Mouse (Mus musculus) MEL (cell line): Measurements from ENCODE around the gene Smu1. TPM values are rescaled to one million over a fixed set of nuclear protein-coding genes. Genes with fewer than 3 reads are reported as not detected.

Experiments used
- DNase-seq: peaks from one replicate; pipeline ENCODE4 v3.0.0; 2011; ENCODE audit warnings: low read depth, low spot score
- H3K27ac ChIP-seq: 2 replicates; pipeline ENCODE4 v1.5.1; 2012; ENCODE audit warnings: low read depth, mild to moderate bottlenecking, control low read depth, low read length, moderate library complexity; ENCODE audit not compliant: control insufficient read depth
- H3K27me3 ChIP-seq, 2 experiments: fragments of 150-350 bp in 1 of 2; sonication (generic) in 1 of 2; 2 replicates each; pipeline ENCODE4 v1.6.1; 2012; ENCODE audit warnings: low read length in 2 of 2, mild to moderate bottlenecking in 2 of 2, improper control_type of control experiment in 1 of 2, moderate library complexity in 1 of 2; ENCODE audit not compliant: insufficient read depth in 2 of 2, control insufficient read depth in 1 of 2
- H3K36me3 ChIP-seq, 2 experiments: 2 replicates each; pipeline ENCODE4 v1.6.1; 2012 to 2014; ENCODE audit warnings: low read length in 2 of 2, improper control_type of control experiment in 1 of 2, inconsistent platforms in 1 of 2, mild to moderate bottlenecking in 1 of 2; ENCODE audit not compliant: insufficient read depth in 2 of 2, control insufficient read depth in 1 of 2
- H3K4me1 ChIP-seq, 2 experiments: fragments of 150-350 bp in 1 of 2; sonication (generic) in 1 of 2; 2 replicates each; pipeline ENCODE4 v1.6.1; 2012; ENCODE audit warnings: low read length in 2 of 2, improper control_type of control experiment in 1 of 2, mild to moderate bottlenecking in 1 of 2; ENCODE audit not compliant: insufficient read depth in 2 of 2, control insufficient read depth in 1 of 2
- H3K4me3 ChIP-seq, 2 experiments: fragments of 150-350 bp in 1 of 2; sonication (generic) in 1 of 2; 2 replicates each; pipeline ENCODE4 v1.5.1; 2012; ENCODE audit warnings: low read depth in 2 of 2, low read length in 2 of 2, mild to moderate bottlenecking in 2 of 2, moderate library complexity in 2 of 2, control low read depth in 1 of 2, improper control_type of control experiment in 1 of 2; ENCODE audit not compliant: control insufficient read depth in 1 of 2, insufficient read depth in 1 of 2
- H3K79me2 ChIP-seq: 2 replicates; pipeline ENCODE4 v1.6.1; 2012; ENCODE audit warnings: mild to moderate bottlenecking, low read length, moderate library complexity; ENCODE audit not compliant: control insufficient read depth, poor library complexity, insufficient read depth
- H3K9ac ChIP-seq: 2 replicates; pipeline ENCODE4 v1.6.1; 2012; ENCODE audit warnings: low read depth, mild to moderate bottlenecking, control low read depth, low read length, moderate library complexity; ENCODE audit not compliant: control insufficient read depth, poor library complexity, severe bottlenecking
- H3K9me3 ChIP-seq: fragments of 150-350 bp; sonication (generic); replicated peaks from 2 replicates; pipeline ENCODE4 v1.6.1; 2012; ENCODE audit warnings: mild to moderate bottlenecking, low read length, improper control_type of control experiment, moderate library complexity; ENCODE audit not compliant: insufficient read depth
- BHLHE40 ChIP-seq: IDR thresholded peaks from 2 replicates; pipeline ENCODE4 v1.6.1; 2012; ENCODE audit warnings: low read depth, mild to moderate bottlenecking, inconsistent platforms, low read length, improper control_type of control experiment, borderline replicate concordance
- CHD1 ChIP-seq: IDR thresholded peaks from 2 replicates; pipeline ENCODE4 v1.6.1; 2012; ENCODE audit warnings: low read depth, mild to moderate bottlenecking, inconsistent platforms, low read length, improper control_type of control experiment
- CHD2 ChIP-seq: IDR thresholded peaks from 2 replicates; pipeline ENCODE4 v1.6.1; 2011; ENCODE audit warnings: low read length, improper control_type of control experiment
- CTCF ChIP-seq, 3 experiments: IDR thresholded peaks in 2 of 3; conservative IDR thresholded peaks in 1 of 3; 2 replicates each; pipeline ENCODE4 v1.5.1; 2011 to 2012; ENCODE audit warnings: low read length in 3 of 3, low read depth in 2 of 3, mild to moderate bottlenecking in 2 of 3, improper control_type of control experiment in 1 of 3, inconsistent platforms in 1 of 3, mixed read lengths in 1 of 3, moderate library complexity in 1 of 3; ENCODE audit not compliant: control insufficient read depth in 1 of 3, insufficient read depth in 1 of 3, poor library complexity in 1 of 3, severe bottlenecking in 1 of 3
- E2F4 ChIP-seq: IDR thresholded peaks from 2 replicates; pipeline ENCODE4 v1.6.1; 2011; ENCODE audit warnings: low read depth, low read length, improper control_type of control experiment, borderline replicate concordance
- ELF1 ChIP-seq: IDR thresholded peaks from 2 replicates; pipeline ENCODE4 v1.6.1; 2014; ENCODE audit warnings: low read depth, mild to moderate bottlenecking, inconsistent platforms, low read length, improper control_type of control experiment, moderate library complexity
- EP300 ChIP-seq, 2 experiments: IDR thresholded peaks; 2 replicates each; pipeline ENCODE4 v1.6.1; 2011; ENCODE audit warnings: improper control_type of control experiment in 2 of 2, low read length in 2 of 2, low read depth in 1 of 2, mild to moderate bottlenecking in 1 of 2
- ETS1 ChIP-seq: IDR thresholded peaks from 2 replicates; pipeline ENCODE4 v1.6.1; 2012; ENCODE audit warnings: low read depth, mild to moderate bottlenecking, inconsistent platforms, low read length, improper control_type of control experiment, moderate library complexity
- GABPA ChIP-seq: IDR thresholded peaks from 2 replicates; pipeline ENCODE4 v1.6.1; 2012; ENCODE audit warnings: low read depth, mild to moderate bottlenecking, inconsistent platforms, low read length, improper control_type of control experiment, moderate library complexity
- GATA1 ChIP-seq: IDR thresholded peaks from 2 replicates; pipeline ENCODE4 v1.6.1; 2011; ENCODE audit warnings: low read depth, low read length, improper control_type of control experiment
- HCFC1 ChIP-seq: IDR thresholded peaks from 2 replicates; pipeline ENCODE4 v1.6.1; 2012; ENCODE audit warnings: low read depth, mild to moderate bottlenecking, inconsistent platforms, low read length, improper control_type of control experiment, moderate library complexity
- JUND ChIP-seq: IDR thresholded peaks from 2 replicates; pipeline ENCODE4 v1.6.1; 2011; ENCODE audit warnings: low read depth, mild to moderate bottlenecking, improper control_type of control experiment, low read length
- KAT2A ChIP-seq: conservative IDR thresholded peaks from 2 replicates; pipeline ENCODE4 v1.6.1; 2012; ENCODE audit warnings: low read depth, low read length, improper control_type of control experiment, inconsistent platforms
- MAFK ChIP-seq: IDR thresholded peaks from 2 replicates; pipeline ENCODE4 v1.6.1; 2011; ENCODE audit warnings: low read depth, mild to moderate bottlenecking, low read length, improper control_type of control experiment, borderline replicate concordance
- MAX ChIP-seq: IDR thresholded peaks from 2 replicates; pipeline ENCODE4 v1.6.1; 2011; ENCODE audit warnings: low read length, improper control_type of control experiment
- MAZ ChIP-seq: IDR thresholded peaks from 2 replicates; pipeline ENCODE4 v1.6.1; 2012; ENCODE audit warnings: low read depth, mild to moderate bottlenecking, inconsistent platforms, low read length, improper control_type of control experiment
- MXI1 ChIP-seq: IDR thresholded peaks from 2 replicates; pipeline ENCODE4 v1.6.1; 2011; ENCODE audit warnings: mild to moderate bottlenecking, low read depth, low read length, improper control_type of control experiment
- MYB ChIP-seq: IDR thresholded peaks from 2 replicates; pipeline ENCODE4 v1.6.1; 2011; ENCODE audit warnings: mild to moderate bottlenecking, low read depth, low read length, improper control_type of control experiment
- MYC ChIP-seq: IDR thresholded peaks from 2 replicates; pipeline ENCODE4 v1.6.1; 2011; ENCODE audit warnings: low read depth, mild to moderate bottlenecking, low read length, improper control_type of control experiment, moderate library complexity
- NELFE ChIP-seq: IDR thresholded peaks from 2 replicates; pipeline ENCODE4 v1.6.1; 2011; ENCODE audit warnings: low read depth, low read length, improper control_type of control experiment
- NRF1 ChIP-seq: IDR thresholded peaks from 2 replicates; pipeline ENCODE4 v1.6.1; 2014; ENCODE audit warnings: low read depth, mild to moderate bottlenecking, inconsistent platforms, low read length, improper control_type of control experiment, moderate library complexity; ENCODE audit not compliant: poor library complexity, insufficient read depth, severe bottlenecking
- POLR2A ChIP-seq, 2 experiments: IDR thresholded peaks; 2 replicates each; pipeline ENCODE4 v1.6.1; 2011 to 2012; ENCODE audit warnings: low read length in 2 of 2, mild to moderate bottlenecking in 2 of 2, control low read depth in 1 of 2, improper control_type of control experiment in 1 of 2, low read depth in 1 of 2, moderate library complexity in 1 of 2; ENCODE audit not compliant: control insufficient read depth in 1 of 2, insufficient read depth in 1 of 2, poor library complexity in 1 of 2
- POLR2AphosphoS2 ChIP-seq: IDR thresholded peaks from 2 replicates; pipeline ENCODE4 v1.6.1; 2011; ENCODE audit warnings: low read length, improper control_type of control experiment
- POLR2AphosphoS5 ChIP-seq: IDR thresholded peaks from 2 replicates; pipeline ENCODE4 v1.6.1; 2012; ENCODE audit warnings: low read depth, borderline replicate concordance, mild to moderate bottlenecking, inconsistent platforms, low read length, moderate library complexity, mixed read lengths
- RAD21 ChIP-seq: IDR thresholded peaks from 2 replicates; pipeline ENCODE4 v1.6.1; 2011; ENCODE audit warnings: mild to moderate bottlenecking, low read depth, low read length, improper control_type of control experiment
- RCOR1 ChIP-seq: IDR thresholded peaks from 2 replicates; pipeline ENCODE4 v1.6.1; 2012; ENCODE audit warnings: low read depth, mild to moderate bottlenecking, inconsistent platforms, low read length, improper control_type of control experiment
- SIN3A ChIP-seq: IDR thresholded peaks from 2 replicates; pipeline ENCODE4 v1.6.1; 2012; ENCODE audit warnings: low read length, improper control_type of control experiment, inconsistent platforms
- SMC3 ChIP-seq: IDR thresholded peaks from 2 replicates; pipeline ENCODE4 v1.6.1; 2011; ENCODE audit warnings: low read depth, low read length, improper control_type of control experiment
- TAL1 ChIP-seq: IDR thresholded peaks from 2 replicates; pipeline ENCODE4 v1.6.1; 2012; ENCODE audit warnings: mild to moderate bottlenecking, inconsistent platforms, low read length, moderate library complexity, mixed read lengths
- TBP ChIP-seq: IDR thresholded peaks from 2 replicates; pipeline ENCODE4 v1.8.0; 2011; ENCODE audit warnings: low read depth, low read length, improper control_type of control experiment
- TCF12 ChIP-seq: IDR thresholded peaks from 2 replicates; pipeline ENCODE4 v1.6.1; 2014; ENCODE audit warnings: low read depth, mild to moderate bottlenecking, inconsistent platforms, low read length, improper control_type of control experiment, moderate library complexity
- UBTF ChIP-seq: IDR thresholded peaks from 2 replicates; pipeline ENCODE4 v1.6.1; 2012; ENCODE audit warnings: low read depth, mild to moderate bottlenecking, inconsistent platforms, low read length, improper control_type of control experiment, moderate library complexity, borderline replicate concordance; ENCODE audit not compliant: insufficient read depth
- USF1 ChIP-seq: IDR thresholded peaks from 2 replicates; pipeline ENCODE4 v1.6.1; 2014; ENCODE audit warnings: low read depth, mild to moderate bottlenecking, inconsistent platforms, low read length, improper control_type of control experiment, moderate library complexity
- USF2 ChIP-seq, 2 experiments: IDR thresholded peaks; 2 replicates each; pipeline ENCODE4 v1.6.1; 2011 to 2012; ENCODE audit warnings: improper control_type of control experiment in 2 of 2, low read length in 2 of 2, borderline replicate concordance in 1 of 2, inconsistent platforms in 1 of 2, low read depth in 1 of 2, mild to moderate bottlenecking in 1 of 2; ENCODE audit not compliant: insufficient read depth in 1 of 2
- ZC3H11A ChIP-seq: IDR thresholded peaks from 2 replicates; pipeline ENCODE4 v1.6.1; 2012; ENCODE audit warnings: low read depth, mild to moderate bottlenecking, inconsistent platforms, low read length, improper control_type of control experiment
- ZKSCAN1 ChIP-seq: IDR thresholded peaks from 2 replicates; pipeline ENCODE4 v1.6.1; 2012; ENCODE audit warnings: low read depth, mild to moderate bottlenecking, inconsistent platforms, low read length, improper control_type of control experiment, moderate library complexity
- ZMIZ1 ChIP-seq: IDR thresholded peaks from 2 replicates; pipeline ENCODE4 v1.6.1; 2012; ENCODE audit warnings: low read depth, mild to moderate bottlenecking, inconsistent platforms, low read length, improper control_type of control experiment, moderate library complexity
- ZNF384 ChIP-seq: IDR thresholded peaks from 2 replicates; pipeline ENCODE4 v1.6.1; 2012; ENCODE audit warnings: low read depth, mild to moderate bottlenecking, inconsistent platforms, low read length, improper control_type of control experiment
- polyA plus RNA-seq, 2 experiments: library from polyadenylated mRNA; stranded (reverse) in 1 of 2; unstranded in 1 of 2; fragments of >175 nt in 1 of 2; fragments of >200 nt in 1 of 2; gene quantifications; 2 replicates each; pipeline versions ENCODE4 v1.2.1 to v1.2.4; 2012; ENCODE audit warnings: low replicate concordance in 2 of 2, low read depth in 1 of 2; ENCODE audit not compliant: insufficient read length in 2 of 2, insufficient read depth in 1 of 2, missing spikeins in 1 of 2
- total RNA-seq: library from RNA; depleted of rRNA; stranded (reverse); fragments of 300-350 nt; gene quantifications from 2 replicates; pipeline ENCODE4 v1.2.3, GENCODE M21; 2012

The Smu1 gene
- total and polyA plus RNA-seq, 3 experiments, result 111 to 124 TPM; not detected in 1

- H3K4me1 ChIP-seq, result peaks cover 0 to 14% of the 10 kb centered on the region in 2 experiments; a peak in 2 of 4 replicates
- H3K79me2 ChIP-seq, result peaks cover 12% of the 10 kb centered on the region
- no peaks in the 10 kb centered on the region; a peak in 1 of 4 replicates for H3K27me3 ChIP-seq
- peak; percentile 65 for DNase-seq
- no peak overlapping the region for H3K27ac ChIP-seq
- H3K4me3 ChIP-seq, result 0 out of 4 replicates have a peak overlapping the region, but pooled peaks of 1 of the 2 experiments have one; percentile 9
- no peak overlapping the region for H3K9ac ChIP-seq
- peaks cover 3 to 13% of the 10 kb centered on the region in 2 experiments; a peak in 2 of 4 replicates for H3K36me3 ChIP-seq
- no peaks in the 10 kb centered on the region for H3K9me3 ChIP-seq
- TF ChIP-seq GATA1 (no peak), ETS1 (0 out of 2 replicates have a peak, but pooled peaks have one; percentile 33), SIN3A (peak; percentile 40; the same call in 1 of the 2 replicates), HCFC1 (peak; percentile 39; the same call in 1 of the 2 replicates), TCF12 (0 out of 2 replicates have a peak, but pooled peaks have one; percentile 23), GABPA (no peak), SMC3 (no peak), RAD21 (no peak), UBTF (no peak), ELF1 (no peak), CTCF (IDR thresholded peaks at IDR 0.05 in 2 of 3, conservative IDR thresholded peaks at IDR 0.05 in 1 of 3; ENCODE audit: control insufficient read depth in 1 of 3, insufficient read depth in 1 of 3, low read depth in 2 of 3, low read length in 3 of 3, poor library complexity in 1 of 3, severe bottlenecking in 1 of 3) (no peak), USF2 (IDR thresholded peaks at IDR 0.05; ENCODE audit: borderline replicate concordance in 1 of 2, insufficient read depth in 1 of 2, low read depth in 1 of 2, low read length in 2 of 2) (no peak), MAFK (no peak), NRF1 (no peak), ZC3H11A (no peak), MYC (no peak), TBP (no peak), EP300 (IDR thresholded peaks at IDR 0.05; ENCODE audit: low read depth in 1 of 2, low read length in 2 of 2) (peak in 1 of 2 experiments; percentile 68; a peak in 3 of 4 replicates), NELFE (no peak), ZMIZ1 (no peak), MAZ (no peak), CHD1 (no peak), MAX (0 out of 2 replicates have a peak, but pooled peaks have one; percentile 27), POLR2A (IDR thresholded peaks at IDR 0.05; ENCODE audit: control insufficient read depth in 1 of 2, insufficient read depth in 1 of 2, low read depth in 1 of 2, low read length in 2 of 2, poor library complexity in 1 of 2) (no peak), BHLHE40 (no peak), TAL1 (peak; percentile 23; the same call in 1 of the 2 replicates), E2F4 (no peak), ZKSCAN1 (no peak), MYB (peak; percentile 42; the same call in 1 of the 2 replicates), CHD2 (no peak), JUND (no peak), ZNF384 (no peak; the same call in 1 of the 2 replicates), POLR2AphosphoS2 (no peak), POLR2AphosphoS5 (no peak), USF1 (no peak), RCOR1 (no peak; the same call in 1 of the 2 replicates), MXI1 (no peak), KAT2A (no peak)
Observed at GRCm38 (mm10) chr4:40759876-40760275, 2.2 kb upstream of the Smu1 start.
